Comparison of ENCODE assay signal across 25 mouse cellular contexts in genomic region chr9:70739998-70740397, GRCm38 (mm10).
DNase-seq lines count a peak whose midpoint lies in the region; ATAC-seq and TF ChIP-seq lines count a peak whose summit lies in the region.
"Had no signal": no experiment of that assay in that cellular context is flagged by ENCODE, and none has a peak within 500 bp of the region (broad histone marks: within the 10 kb centered on the region; RNA-seq: fewer than 3 reads in every experiment).

No protein-coding gene starts in this region.

- no peak overlapping the region for H3K9ac ChIP-seq in forebrain, embryonic 11.5 days (ENCODE audit: low read length)
- H3K9ac ChIP-seq: forebrain, postnatal 0 days; hindbrain, embryonic 13.5 days; intestine, embryonic 15.5 days had no signal

- no peaks in the 10 kb centered on the region for H3K27me3 ChIP-seq in forebrain, embryonic 11.5 days (ENCODE audit: control insufficient read depth, insufficient read depth, low read length)
- H3K27me3 ChIP-seq: hindbrain, embryonic 13.5 days; intestine, embryonic 15.5 days had no signal

- no peak overlapping the region for H3K27ac ChIP-seq in forebrain, embryonic 11.5 days (ENCODE audit: low read depth, low read length)
- H3K27ac ChIP-seq: forebrain, embryonic 10.5 days; gastrocnemius, adult 2 months; heart, adult 2 months; heart, embryonic 10.5 days; hindbrain, embryonic 10.5 days; hindbrain, embryonic 13.5 days; intestine, embryonic 15.5 days had no signal

- no peak overlapping the region for H3K4me3 ChIP-seq in lung, adult 2 months (replicated peaks; ENCODE audit: extremely low read depth, low read depth, low read length)
- H3K4me3 ChIP-seq in forebrain, embryonic 11.5 days (ENCODE audit: low read depth, low read length): no peak overlapping the region
- H3K4me3 ChIP-seq: forebrain, embryonic 10.5 days; gastrocnemius, adult 2 months; heart, adult 2 months; heart, embryonic 10.5 days; hindbrain, embryonic 10.5 days; hindbrain, embryonic 13.5 days; intestine, embryonic 15.5 days had no signal

- peak; percentile 4 for DNase-seq in lung, postnatal 36 days
- DNase-seq in lung, adult 2 months: no peak
- DNase-seq in gastrocnemius, postnatal 4 days (ENCODE audit: low spot score in 2 of 2): no peak
- DNase-seq in forebrain, embryonic 11.5 days (ENCODE audit: low spot score): no peak
- DNase-seq: adrenal gland, adult 2 months; adrenal gland, postnatal 14 days; cerebellum, adult 11-12 months; cerebellum, adult 8-10 months; cerebellum, postnatal 10 days; cerebellum, postnatal 36 days; forebrain, postnatal 0 days; gastrocnemius, adult 2 months; gastrocnemius, postnatal 14 days; heart, adult 2 months; heart, postnatal 36 days had no signal

- TF ChIP-seq POLR2A in lung, adult 2 months (IDR thresholded peaks at IDR 0.05; ENCODE audit: borderline replicate concordance, extremely low read depth, low read depth, low read length): no peak

- H3K36me3 ChIP-seq in forebrain, embryonic 11.5 days (ENCODE audit: control insufficient read depth, insufficient read depth, low read length): no peaks in the 10 kb centered on the region
- H3K36me3 ChIP-seq: intestine, embryonic 15.5 days had no signal

- no peak overlapping the region for H3K4me2 ChIP-seq in forebrain, embryonic 11.5 days (ENCODE audit: low read depth, low read length, severe bottlenecking)
- H3K4me2 ChIP-seq: hindbrain, embryonic 13.5 days; intestine, embryonic 15.5 days had no signal

- H3K4me1 ChIP-seq in lung, adult 2 months (ENCODE audit: control insufficient read depth, insufficient read depth, low read length): no peaks in the 10 kb centered on the region
- no peaks in the 10 kb centered on the region for H3K4me1 ChIP-seq in forebrain, embryonic 11.5 days (replicated peaks; ENCODE audit: control insufficient read depth, insufficient read depth, low read length)
- H3K4me1 ChIP-seq: forebrain, embryonic 10.5 days; heart, embryonic 10.5 days; hindbrain, embryonic 10.5 days; hindbrain, embryonic 13.5 days; intestine, embryonic 15.5 days had no signal

- ATAC-seq in granulocyte monocyte progenitor cell, adult 5-6 weeks (replicated peaks; ENCODE audit: poor library complexity, severe bottlenecking): peak; percentile 97
- peak; percentile 50; the same call in 1 of the 2 replicates for ATAC-seq in monocyte, adult 5-6 weeks (replicated peaks; ENCODE audit: insufficient number of reproducible peaks, low FRiP score, low TSS enrichment, poor library complexity, severe bottlenecking)
- ATAC-seq in forebrain, embryonic 11.5 days (replicated peaks; ENCODE audit: low FRiP score): no peak
- ATAC-seq: CD4-positive, CD25-positive, alpha-beta regulatory T cell, adult 4 months; forebrain, embryonic 14.5 days; forebrain, postnatal 0 days; hindbrain, embryonic 16.5 days; intestine, embryonic 15.5 days had no signal

- 83% methylated on average over 5 of the region's 5 CpGs for WGBS in lung, adult 2 months
- WGBS in forebrain, embryonic 11.5 days: 91% methylated on average over 5 of the region's 5 CpGs

- no peaks in the 10 kb centered on the region for H3K9me3 ChIP-seq in forebrain, embryonic 11.5 days (ENCODE audit: control insufficient read depth, low read length)
- H3K9me3 ChIP-seq: forebrain, embryonic 10.5 days; heart, embryonic 10.5 days; hindbrain, embryonic 10.5 days; hindbrain, embryonic 13.5 days; intestine, embryonic 15.5 days had no signal

- TF ChIP-seq CTCF in lung, adult 2 months (IDR thresholded peaks at IDR 0.05; ENCODE audit: insufficient read depth, low read length): no peak
